Mouse (Mus musculus) retina, embryonic 14.5 days (tissue): ENCODE measurements around the gene Rtp2.
"Not testable (repeated sequence)": the region's sequence is repeated elsewhere in the genome, so short reads cannot be mapped to it uniquely, and the experiment has no call there.

Experiments
- DNase-seq: peaks from one replicate; pipeline ENCODE4 v3.0.0-alpha.2; 2015; ENCODE audit warnings: low spot score

Gene Rtp2

DNA sequence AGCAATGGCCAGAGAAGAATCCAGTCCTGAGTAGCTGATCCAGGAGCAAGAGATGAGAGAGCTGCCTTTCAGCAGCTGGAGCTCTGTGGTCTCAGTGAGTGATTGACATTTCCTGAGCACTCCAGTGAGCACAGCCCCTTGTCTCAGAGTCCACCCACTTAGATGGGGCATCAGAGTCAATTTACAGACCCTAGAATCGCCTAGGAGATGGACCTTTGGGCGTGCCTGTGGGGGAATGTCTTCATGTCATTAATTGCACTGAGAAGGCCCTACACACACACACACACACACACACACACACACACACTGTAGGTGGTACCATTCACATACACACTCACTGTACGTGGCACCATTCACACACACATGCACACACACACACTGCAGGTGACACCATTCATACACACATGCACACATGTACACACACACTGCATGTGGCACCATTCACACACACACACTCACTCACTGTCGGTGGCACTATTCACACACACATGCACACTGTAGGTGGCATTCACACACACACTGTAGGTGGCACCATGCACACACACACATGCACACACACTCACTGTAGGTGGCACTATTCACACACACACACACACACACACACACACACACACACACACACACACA lies 20.0 kb upstream of the Rtp2 start:
- no peak for DNase-seq

DNA sequence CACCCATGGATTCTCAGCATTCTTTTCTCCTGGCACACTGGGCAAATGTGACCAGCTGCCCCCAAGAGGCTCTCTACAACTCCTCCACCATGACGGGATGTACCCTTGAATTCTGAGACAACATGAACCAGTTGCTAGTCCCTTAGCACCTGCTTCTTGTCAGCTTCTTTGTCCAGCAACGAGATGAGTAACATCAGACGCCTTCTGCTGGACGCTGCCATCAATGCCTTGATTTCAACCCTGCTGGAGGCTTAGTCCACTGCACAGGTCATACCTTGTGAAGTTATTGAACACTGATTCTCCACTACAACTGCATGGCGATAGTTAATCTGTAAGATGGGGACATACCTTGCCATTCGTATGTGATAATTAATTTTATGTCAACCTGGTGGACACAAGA lies 15.5 kb upstream of the Rtp2 start:
- no peak for DNase-seq

DNA sequence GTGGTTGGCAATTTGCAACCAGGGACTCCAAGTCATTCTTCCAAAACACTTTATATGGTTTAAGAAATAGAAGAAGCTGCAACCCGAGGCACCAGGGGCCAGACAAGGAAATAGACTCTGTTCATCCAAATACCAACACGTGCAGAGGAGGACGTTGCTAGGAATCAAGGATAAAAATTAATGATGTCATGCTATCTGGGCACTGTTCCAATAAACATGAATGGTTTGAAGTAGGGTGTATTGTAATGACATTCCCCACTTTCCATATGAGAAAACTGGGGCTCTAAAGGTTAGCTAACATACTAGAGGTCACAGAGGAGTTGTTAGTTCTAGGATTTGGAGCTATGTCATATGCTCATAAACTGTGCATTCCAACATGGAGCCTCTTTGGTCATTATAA lies 12.6 kb upstream of the Rtp2 start:
- no peak for DNase-seq

DNA sequence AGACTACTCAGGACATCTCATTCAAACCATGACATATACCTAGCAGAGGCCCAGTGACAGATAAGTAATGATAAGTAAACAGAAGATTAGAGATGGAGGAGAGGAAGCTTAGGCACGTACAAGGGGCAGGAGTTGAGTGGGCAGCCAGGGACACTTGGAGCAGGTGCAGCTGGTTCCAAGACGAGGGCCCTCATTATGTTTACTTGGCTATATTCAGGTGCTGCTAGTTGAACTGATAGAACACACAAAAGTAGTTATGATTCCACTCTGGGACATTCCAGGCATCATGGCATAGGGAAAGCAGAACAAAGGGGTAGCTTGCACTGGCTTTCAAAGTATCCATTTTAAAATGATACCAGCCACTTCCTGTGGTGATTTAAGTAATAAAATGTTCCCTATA lies 2.2 kb upstream of the Rtp2 start:
- DNase-seq, result no peak

DNA sequence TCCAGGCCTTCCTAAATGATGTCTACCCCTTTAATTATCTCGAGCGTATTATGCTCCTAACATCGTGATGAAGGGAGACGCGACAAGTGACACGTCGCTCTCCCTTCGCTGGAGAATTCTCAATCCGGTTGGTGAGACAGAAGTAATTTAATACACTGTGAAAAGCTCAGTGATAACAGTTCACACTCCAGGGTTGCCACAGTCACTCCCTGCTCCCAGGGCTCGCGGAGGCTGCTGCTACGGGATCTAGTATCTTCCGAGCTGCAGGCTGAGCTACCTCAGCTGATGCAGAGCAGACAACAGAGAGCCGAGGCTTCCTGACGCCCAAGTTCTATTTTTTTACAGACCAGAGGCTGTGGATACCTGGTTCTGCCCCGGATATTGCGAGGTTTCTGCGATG lies 919 bp downstream of the Rtp2 start:
- DNase-seq, result no peak

DNA sequence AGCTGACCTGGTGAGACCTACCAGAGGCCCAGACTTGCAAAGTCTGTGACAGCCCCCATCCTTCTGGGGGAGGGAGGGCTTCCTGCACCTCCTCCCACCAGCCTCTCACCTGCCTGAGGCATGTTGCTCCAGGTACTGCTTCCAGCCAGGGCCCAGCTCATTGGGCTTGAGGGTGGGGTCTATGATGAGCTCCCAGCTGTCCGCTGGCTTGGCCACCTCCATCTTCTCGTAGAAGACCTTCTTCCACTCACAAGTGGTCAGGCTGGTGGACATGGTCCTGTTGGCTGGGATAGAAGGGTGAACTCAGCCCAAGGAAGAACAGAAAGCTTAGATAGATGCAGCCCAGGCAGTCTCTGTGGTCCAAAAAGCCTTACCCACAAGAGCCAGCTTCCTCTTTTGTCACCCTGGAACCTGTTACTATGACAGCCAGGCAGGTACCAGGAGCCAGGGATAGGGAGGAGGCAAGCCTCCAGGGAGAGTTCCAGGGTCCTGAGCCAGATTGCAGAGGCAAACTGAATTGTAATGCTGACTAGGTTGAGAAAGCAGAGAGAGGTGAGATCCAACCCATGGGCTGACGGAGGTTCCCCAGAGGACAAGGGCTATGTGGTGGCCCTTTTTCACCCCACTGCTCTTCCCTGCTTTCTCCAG lies 1.6 kb downstream of the Rtp2 start:
- no peak for DNase-seq

DNA sequence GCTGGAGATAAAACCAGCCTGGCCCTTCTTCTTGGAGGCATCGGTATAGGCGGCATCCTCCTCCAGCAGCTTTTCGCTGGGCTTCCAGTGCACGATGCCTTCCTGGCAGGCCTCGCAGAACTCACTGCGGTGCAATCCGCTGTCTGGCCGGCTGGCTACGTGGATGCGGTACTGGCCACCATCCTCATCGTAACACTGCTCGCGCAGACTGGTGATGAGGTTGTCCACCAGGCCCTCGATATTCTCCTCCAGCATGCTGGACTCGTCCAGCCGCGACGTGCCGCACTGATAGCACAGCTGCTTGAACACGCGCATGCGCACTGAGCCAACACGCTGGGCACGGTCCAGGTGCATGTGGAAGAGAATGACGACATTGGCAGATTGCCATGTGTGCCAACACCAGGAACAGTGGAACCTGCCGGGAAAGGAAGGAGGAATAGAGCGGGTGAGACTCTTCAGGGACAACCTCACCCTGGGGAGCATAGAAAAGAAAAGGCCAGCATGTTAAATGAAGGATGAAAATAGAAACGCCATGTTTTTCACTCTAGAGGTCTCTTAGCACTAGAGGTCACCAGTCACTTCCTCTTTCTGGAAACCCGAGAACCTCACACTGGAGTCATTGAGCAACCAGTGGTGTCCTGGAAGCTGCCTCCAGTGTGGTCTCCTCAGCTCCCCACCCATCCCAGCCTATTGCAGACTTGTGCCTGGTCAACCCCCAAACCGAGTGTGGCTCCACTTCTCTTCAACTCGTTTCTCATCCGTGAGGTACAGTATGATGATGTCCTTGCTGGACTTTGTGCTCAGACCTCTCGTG lies 4.7 kb downstream of the Rtp2 start:
- DNase-seq, result no peak

DNA sequence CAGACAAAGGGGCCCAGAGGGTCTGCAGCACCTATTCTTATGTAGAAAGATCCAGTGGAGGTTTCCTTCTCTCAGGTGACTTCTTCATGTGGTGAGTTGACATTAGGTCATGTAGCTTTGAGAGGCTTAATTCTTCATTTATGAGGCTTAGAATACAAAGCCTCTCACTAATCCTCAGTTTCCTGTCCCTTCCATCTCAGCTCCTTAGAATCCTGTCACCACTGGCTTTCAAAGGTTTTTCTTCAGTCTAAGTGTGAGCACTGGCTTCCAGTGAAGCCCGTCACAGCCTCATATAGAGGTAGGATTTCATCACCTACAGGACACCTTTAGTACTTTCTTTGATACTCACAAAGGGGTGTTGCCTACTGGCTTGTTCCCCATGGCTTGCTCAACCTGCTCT lies 9.3 kb downstream of the Rtp2 start:
- DNase-seq, result no peak

DNA sequence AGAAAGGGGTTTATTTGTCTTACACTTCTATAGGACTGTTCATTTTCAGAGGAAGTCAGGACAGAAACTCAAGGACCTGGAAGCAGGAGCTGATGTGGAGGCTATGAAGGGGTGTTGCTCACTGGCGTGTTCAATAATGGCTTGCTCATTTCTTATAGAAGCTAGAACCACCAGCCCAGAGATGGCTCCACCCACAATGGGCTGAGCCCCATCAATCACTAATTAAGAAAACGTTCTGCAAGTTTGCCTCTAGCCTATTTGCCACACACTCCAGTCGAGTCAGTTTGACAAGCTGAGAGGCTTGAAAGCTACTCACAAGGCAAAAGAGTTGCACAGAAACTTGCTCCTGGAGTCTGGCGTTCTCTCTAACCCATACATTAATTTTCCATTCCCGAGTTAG lies 10.5 kb downstream of the Rtp2 start:
- no peak for DNase-seq

DNA sequence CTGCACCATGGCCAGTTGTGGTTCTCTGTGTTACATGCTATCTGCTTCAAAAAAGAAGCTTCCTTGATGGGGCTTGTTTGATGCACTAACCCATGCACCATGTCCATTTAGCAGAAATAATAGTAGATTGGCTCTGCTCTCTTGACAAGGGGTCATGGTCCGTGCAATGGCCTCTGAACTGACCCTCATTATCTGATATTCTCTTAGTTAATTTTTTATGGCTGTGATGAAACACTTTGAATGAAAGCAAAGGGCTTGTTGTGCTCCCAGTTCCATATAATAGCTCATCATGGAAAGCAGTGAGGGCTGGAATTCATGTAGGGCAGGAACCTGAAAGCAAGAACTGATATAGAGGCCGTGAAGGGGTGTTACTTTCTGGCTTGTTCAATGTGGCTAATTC lies 12.8 kb downstream of the Rtp2 start:
- DNase-seq, result no peak

DNA sequence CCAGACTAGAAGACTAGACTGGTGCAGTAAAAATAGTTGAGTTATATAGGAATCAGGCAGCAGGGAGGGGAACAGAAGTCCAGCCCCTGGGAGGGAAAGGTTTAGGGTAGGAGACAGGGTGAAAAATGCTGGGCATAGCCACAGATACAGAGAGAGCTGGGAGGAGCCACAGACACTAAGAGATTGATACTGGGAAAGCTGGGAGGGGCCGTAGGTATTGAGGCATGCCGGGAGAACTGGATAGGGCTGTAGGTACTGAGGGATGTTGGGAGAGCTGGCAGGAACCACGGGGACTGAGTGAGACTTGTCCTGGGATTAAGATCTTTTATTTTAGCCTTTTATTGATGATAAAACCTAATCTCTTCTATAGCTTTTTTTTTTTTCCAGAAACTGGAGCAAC lies 18.8 kb downstream of the Rtp2 start:
- no peak for DNase-seq

DNA sequence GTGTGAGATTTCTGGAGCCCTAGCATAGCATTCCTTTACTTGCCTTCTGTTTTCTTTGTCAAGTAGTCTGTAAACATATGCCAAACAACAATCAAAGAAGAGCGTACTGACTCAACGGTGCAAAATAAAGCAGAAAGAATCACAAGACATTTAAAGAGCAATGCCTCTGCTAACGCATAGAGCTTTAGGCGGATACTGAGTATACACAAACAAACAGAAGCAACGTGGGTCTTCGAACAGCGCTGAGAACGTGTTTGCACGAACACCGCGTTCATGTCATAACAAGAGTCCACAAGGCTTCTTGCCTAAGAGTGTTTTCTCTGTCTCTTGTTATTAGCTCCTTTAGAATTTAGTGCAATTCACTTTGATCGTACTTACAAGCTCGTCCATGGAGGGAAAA lies 19.5 kb downstream of the Rtp2 start:
- no peak for DNase-seq

DNA sequence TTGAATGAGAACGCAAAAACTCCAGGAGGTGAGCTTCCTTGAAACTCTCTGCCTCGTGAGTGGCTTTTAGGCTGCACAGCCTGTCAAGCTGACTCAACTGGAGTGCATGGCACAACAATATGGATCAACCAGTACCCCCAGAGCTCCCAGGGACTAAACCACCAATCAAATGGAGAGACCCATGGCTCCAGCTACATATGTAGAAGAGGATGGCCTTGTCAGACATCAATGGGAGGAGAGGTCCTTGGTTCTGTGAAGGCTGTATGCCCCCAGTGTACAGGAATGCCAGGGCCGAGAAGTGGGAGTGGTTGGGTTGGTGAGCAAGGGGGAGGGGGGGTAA lies 23.2 kb downstream of the Rtp2 start:
- not testable (repeated sequence) for DNase-seq

DNA sequence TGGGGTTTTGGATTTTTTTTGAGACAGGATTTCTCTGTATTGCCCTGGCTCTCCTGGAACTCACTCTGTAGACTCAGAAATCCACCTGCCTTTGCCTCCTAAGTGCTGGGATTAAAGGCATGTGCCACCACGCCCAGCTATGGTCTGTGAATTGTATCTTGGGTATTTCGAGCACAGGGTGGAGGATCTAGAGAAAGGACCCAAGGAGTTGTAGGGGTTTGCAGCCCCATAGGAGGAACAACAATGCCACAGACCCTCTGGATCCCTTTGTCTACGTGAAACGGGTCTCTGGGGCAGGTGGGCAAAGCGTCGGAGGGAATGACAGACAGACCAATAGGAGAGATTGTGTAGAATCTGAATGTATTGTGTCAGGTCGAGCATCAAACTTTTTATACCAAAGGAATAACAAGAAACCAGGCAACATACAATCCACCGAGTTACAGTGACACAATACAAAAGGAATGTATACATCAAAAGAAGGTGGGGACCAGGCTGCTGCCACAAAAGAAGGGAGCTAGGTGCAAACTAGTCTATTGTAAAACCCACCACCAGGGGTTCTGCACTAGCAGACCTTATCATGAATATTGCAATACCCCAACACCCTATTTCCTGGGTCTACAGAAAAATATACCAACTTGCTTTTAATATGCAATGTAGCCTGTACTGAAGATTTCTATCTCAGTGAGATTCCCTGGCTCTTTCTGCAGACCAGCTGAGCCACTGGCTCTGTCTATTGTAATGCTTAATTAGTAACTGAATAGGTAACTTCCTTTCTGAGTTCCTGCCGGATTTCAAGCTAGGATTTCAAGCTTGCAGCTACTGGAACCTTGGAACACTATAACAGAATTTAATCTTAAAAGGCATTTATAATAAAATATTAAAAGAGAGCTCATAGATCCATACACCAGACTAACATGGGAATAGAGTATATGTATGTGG lies 23.8 kb downstream of the Rtp2 start:
- DNase-seq, result not testable (repeated sequence)

DNA sequence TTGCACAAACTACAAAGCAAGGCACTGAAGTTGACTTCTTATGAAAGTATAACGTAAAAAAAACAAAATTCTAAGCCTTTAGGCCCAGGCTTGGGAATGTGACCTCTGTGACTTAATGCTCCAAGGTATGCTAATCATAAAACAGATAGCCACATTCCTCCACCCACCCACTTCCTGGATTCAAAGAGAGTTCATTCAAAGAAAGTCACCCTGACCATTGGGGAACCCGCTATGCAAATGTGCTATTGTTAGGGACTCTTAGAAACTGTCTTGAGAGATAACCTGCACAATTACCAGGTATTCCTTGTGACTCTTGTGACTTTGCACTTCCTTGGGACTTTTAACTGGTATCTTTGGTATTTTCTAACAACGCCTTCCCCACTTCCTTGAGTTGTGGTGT lies 25.6 kb downstream of the Rtp2 start:
- DNase-seq, result not testable (repeated sequence)

DNA sequence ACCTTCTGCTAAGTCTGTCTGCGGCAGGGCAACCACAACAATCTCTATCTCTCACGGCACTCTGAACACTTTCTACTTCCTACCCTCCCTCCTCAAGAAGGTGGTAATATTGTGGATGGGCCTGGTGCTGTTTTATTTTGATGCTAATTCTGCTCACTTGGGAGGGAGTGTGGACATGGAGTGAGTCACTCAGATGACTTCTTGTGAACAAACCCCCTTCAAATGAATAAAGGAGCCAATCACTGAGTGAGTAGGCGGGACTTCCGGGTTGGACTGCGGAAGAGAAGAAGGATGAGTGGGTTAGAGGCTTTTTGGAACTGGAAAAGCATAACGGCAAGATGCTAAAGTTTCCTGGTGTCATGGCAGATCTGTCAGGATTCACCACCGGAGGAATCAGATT lies 30.8 kb downstream of the Rtp2 start:
- DNase-seq, result no peak

DNA sequence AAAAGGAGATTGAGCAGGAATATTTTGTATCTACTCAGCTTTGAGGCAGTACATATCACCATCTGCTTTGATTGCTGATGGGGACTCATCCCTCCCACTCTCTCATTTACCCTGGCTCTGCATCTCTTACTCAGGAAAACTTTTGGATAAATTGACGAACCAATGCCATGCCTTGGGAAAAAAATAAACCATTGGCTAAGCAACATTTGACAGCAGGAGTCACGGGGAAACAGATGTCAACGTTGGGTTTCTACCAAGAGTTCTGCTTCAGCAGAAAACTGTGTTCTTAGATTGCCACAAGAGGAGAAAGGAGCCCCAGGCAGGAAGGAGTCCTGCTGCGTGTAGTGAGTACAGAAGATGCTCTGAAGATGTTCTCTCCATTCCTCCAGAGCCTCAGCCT lies 32.1 kb downstream of the Rtp2 start:
- DNase-seq, result no peak

DNA sequence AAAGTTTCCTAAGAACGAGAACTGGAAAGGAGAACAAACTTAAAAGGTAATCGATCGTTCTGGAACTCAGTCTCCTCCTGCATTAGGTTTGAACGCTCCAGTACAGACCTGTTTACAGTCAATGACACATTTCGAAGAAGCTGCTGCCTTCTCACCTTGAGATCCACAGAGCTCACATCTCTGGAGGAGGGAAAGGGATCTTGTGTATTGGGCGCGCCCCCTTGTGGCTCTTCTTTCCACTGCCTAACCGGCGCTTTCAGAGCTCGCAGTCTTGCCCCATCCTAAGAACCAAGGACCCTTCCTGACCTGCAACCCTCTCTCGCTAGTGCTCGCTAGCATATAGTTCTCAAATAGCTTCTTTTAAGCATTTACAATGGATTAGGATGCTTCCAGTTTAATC lies 33.4 kb downstream of the Rtp2 start:
- DNase-seq, result peak; percentile 95

DNA sequence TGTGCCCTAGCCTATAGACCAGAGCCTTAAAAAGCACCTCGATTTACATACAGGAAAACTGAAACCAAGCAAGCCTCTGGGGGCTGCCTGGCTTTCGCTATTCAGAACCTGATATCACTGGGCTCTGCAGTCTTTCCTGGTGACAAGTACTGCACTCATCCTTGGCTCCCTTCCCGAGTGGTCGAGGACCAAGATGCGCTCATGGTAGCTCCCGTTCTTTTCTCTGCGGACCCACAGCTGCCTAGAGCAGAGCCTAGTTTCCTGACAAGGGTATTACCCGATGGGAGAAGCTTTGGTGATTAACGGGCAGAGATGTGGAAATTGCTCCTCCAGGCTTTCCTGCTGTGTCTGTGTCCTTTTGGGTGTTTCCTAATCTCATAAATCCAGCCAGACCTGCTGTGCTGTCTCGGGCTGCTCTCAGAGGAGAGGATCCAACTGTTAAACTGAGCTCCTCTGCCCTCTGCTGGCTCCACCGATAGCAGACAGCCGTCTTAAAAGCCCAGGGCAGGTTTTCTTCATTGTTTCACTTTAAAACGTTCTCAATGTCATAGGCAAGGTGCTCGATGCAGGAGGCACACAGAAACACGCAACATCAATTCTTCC lies 34.1 kb downstream of the Rtp2 start:
- peak; percentile 87 for DNase-seq

DNA sequence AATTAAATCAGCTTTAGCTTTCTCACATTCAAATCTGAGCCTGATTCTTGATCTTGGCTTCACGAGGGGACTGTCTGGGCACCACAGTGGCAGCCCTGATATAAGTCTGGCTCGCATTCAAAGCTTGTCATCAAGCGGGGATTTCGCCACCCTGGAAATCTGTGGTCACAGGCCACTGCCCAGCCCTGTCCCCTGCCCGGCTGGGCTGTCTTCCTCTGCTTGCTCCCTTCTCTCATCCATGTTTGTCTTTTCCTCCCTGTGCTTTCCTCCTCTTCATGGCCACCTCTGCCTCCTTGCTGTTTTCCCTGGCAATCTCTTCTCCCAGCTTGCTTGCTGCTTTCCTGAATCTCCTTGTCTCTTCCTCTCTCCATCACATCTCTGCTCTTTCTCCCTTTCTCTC lies 34.7 kb downstream of the Rtp2 start:
- no peak for DNase-seq

DNA sequence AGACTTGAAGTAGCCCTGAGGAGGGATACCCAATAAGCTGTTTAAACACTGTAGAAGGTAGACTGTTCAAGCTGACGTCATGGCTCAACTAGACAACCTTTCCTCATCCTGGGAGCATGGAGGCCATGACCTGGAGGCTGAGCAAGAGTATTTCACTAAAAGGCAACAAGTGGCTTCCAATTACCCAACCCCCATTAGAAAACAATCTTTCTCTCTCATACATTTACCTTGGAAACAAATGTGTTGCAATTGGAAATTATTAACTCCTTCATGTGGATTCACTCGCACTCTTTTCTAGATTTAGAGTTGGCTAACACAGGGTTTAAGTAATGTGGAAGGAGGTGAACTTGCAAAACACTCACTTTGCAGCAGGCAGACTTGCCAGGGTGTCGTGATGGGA lies 37.1 kb downstream of the Rtp2 start:
- DNase-seq, result no peak

DNA sequence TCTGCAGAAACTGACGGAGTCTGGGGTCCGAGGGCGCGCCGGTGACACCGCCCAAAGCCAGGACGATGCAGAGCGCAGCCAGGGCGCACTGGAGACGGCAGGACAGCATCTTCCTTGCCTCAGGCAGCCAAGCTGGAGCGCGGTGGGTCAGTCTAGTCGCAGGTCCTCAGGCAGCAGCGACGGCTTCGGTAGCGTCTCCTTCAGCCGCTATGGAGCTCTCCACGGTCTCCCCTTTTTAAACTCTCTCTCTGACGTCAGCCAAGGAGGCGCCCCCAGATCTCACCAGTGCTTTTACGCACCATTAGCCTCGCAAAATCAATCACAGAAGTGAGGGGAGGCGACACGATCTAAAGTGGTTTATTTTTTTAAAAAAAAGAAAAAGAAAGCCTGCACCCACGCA lies 41.6 kb downstream of the Rtp2 start, which contains the start of gene Sst:
Gene Sst, minus strand, starts transcription at position 323 of the 400 bp plus-strand sequence.
- peak; percentile 20 for DNase-seq
